Mouse (Mus musculus) stomach, postnatal 0 days (tissue): ENCODE results near the gene Ctnna3. TPM values are rescaled to one million over a fixed set of nuclear protein-coding genes. Genes with fewer than 3 reads are reported as not detected.

ENCODE experiments used
- ATAC-seq: fragments of 200-750 bp; cut with Nextera tagmentation; 2 replicates; pipeline ENCODE4 v1.8.0; 2017; ENCODE audit not compliant: low FRiP score, low TSS enrichment
- DNase-seq: peaks from one replicate; pipeline ENCODE4 v3.0.0-alpha.2; 2016; ENCODE audit warnings: low spot score
- H3K27ac ChIP-seq: fragments of 300-500 bp; sonication (generic); replicated peaks from 2 replicates; pipeline ENCODE4 v1.5.1; 2014; ENCODE audit warnings: mild to moderate bottlenecking, control low read depth
- H3K27me3 ChIP-seq: fragments of 300-500 bp; sonication (generic); 2 replicates; pipeline ENCODE4 v1.6.1; 2014; ENCODE audit warnings: low read length; ENCODE audit not compliant: control insufficient read depth, insufficient read depth
- H3K36me3 ChIP-seq: fragments of 300-500 bp; sonication (generic); 2 replicates; pipeline ENCODE4 v1.6.1; 2014; ENCODE audit warnings: low read length, mixed read lengths; ENCODE audit not compliant: control insufficient read depth, insufficient read depth
- H3K4me1 ChIP-seq: fragments of 300-500 bp; sonication (generic); replicated peaks from 2 replicates; pipeline ENCODE4 v1.6.1; 2014; ENCODE audit warnings: antibody characterized with exemption; ENCODE audit not compliant: control insufficient read depth, insufficient read depth
- H3K4me2 ChIP-seq: fragments of 300-500 bp; sonication (generic); replicated peaks from 2 replicates; pipeline ENCODE4 v1.6.1; 2014; ENCODE audit warnings: low read depth, mild to moderate bottlenecking, control low read depth, moderate library complexity
- H3K4me3 ChIP-seq: fragments of 300-500 bp; sonication (generic); 2 replicates; pipeline ENCODE4 v1.5.1; 2014; ENCODE audit warnings: low read depth, low read length, control low read depth
- H3K9ac ChIP-seq: fragments of 300-500 bp; sonication (generic); 2 replicates; pipeline ENCODE4 v1.6.1; 2014; ENCODE audit warnings: mild to moderate bottlenecking, low read length, control low read depth, mixed read lengths
- H3K9me3 ChIP-seq: fragments of 300-500 bp; sonication (generic); 2 replicates; pipeline ENCODE4 v1.6.1; 2016; ENCODE audit warnings: low read length; ENCODE audit not compliant: control insufficient read depth
- CTCF ChIP-seq: IDR thresholded peaks from 2 replicates; pipeline ENCODE4 v1.5.1; 2016; ENCODE audit warnings: antibody characterized with exemption, low read depth, mild to moderate bottlenecking, moderate library complexity
- EP300 ChIP-seq: optimal IDR thresholded peaks from 2 replicates; pipeline ENCODE3; 2016; ENCODE audit warnings: antibody characterized with exemption
- WGBS: fragments of 180-500 bp; shearing (Covaris S2); extraction: QIAGEN DNeasy Blood & Tissue Kit; methylation state at CpG from one replicate; pipeline ENCODE4 v1.1.7; 2014; 5-methylcytosine and 5-hydroxymethylcytosine counted together
- polyA plus RNA-seq: library from polyadenylated mRNA; unstranded; fragments of >200 nt; fragmentation: Nextera tagmentation; extraction: Ambion mirVana; gene quantifications from 2 replicates; pipeline ENCODE4 v1.2.1, GENCODE M21; 2015

Ctnna3 gene
- polyA plus RNA-seq, 1 experiment from 2014 or later: 0.27 TPM

- Histone ChIP-seq H3K36me3 (no peaks in the 10 kb centered on the region), H3K27ac (no peak overlapping the region), H3K9me3 (no peaks in the 10 kb centered on the region), H3K4me3 (no peak overlapping the region), H3K4me1 (no peaks in the 10 kb centered on the region), H3K27me3 (no peaks in the 10 kb centered on the region), H3K9ac (no peak overlapping the region), H3K4me2 (no peak overlapping the region)
- ATAC-seq (no peak), DNase-seq (peak; percentile 13)
- 28% methylated on average over 5 of the region's 5 CpGs for WGBS
- TF ChIP-seq CTCF (peak; percentile 75), EP300 (no peak)
These were observed 1320.9 kb downstream of the Ctnna3 start for GRCm38 (mm10) chr10:64750791-64751190.

- Histone ChIP-seq H3K4me3 (no peak overlapping the region), H3K36me3 (no peaks in the 10 kb centered on the region), H3K27ac (no peak overlapping the region), H3K9me3 (no peaks in the 10 kb centered on the region), H3K27me3 (no peaks in the 10 kb centered on the region), H3K4me1 (no peaks in the 10 kb centered on the region), H3K4me2 (no peak overlapping the region), H3K9ac (no peak overlapping the region)
- DNase-seq (no peak), ATAC-seq (no peak)
- TF ChIP-seq CTCF: no peak
- TF ChIP-seq EP300: no peak
- WGBS: 81% methylated on average over 1 of the region's 1 CpGs
These were observed 1406.4 kb downstream of the Ctnna3 start for GRCm38 (mm10) chr10:64836315-64836714.

DNA sequence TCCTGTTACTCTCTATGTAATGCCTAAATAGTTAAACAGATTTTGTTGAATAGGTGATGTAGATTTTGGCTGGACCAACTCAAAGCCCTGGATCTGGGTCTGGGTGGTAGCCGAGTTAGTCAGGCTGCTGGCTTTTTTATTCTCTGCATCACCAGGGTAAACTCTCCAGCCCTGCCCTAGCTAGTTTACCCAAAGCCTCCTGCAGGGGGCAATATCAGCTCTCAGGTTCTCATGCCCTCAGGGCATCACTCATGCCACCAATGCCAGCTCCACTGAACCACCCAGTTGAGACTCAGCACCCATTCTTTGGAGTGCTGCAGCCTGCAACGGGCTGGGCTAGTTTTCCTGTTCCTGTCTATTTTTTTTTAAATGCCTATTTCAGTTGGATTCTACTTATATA lies 1431.5 kb downstream of the Ctnna3 start:
- H3K9me3 ChIP-seq: no peaks in the 10 kb centered on the region
- WGBS: 85% methylated on average over 2 of the region's 2 CpGs
- H3K27ac ChIP-seq: no peak overlapping the region
- ATAC-seq (no peak), DNase-seq (no peak)
- no peak overlapping the region for H3K4me2 ChIP-seq
- no peak for TF ChIP-seq EP300
- TF ChIP-seq CTCF: no peak
- H3K9ac ChIP-seq: no peak overlapping the region
- H3K27me3 ChIP-seq: no peaks in the 10 kb centered on the region
- H3K4me1 ChIP-seq: no peaks in the 10 kb centered on the region
- H3K4me3 ChIP-seq: no peak overlapping the region
- H3K36me3 ChIP-seq: no peaks in the 10 kb centered on the region

GRCm38 (mm10) chr10:64870888-64871287 lies 1441.0 kb downstream of the Ctnna3 start:
- no peak overlapping the region for H3K4me2 ChIP-seq
- WGBS: 50% methylated on average over 3 of the region's 3 CpGs
- no peaks in the 10 kb centered on the region for H3K9me3 ChIP-seq
- H3K27ac ChIP-seq: no peak overlapping the region
- TF ChIP-seq EP300 (no peak), CTCF (no peak)
- H3K27me3 ChIP-seq: no peaks in the 10 kb centered on the region
- H3K9ac ChIP-seq: no peak overlapping the region
- H3K36me3 ChIP-seq: no peaks in the 10 kb centered on the region
- no peak overlapping the region for H3K4me3 ChIP-seq
- ATAC-seq (no peak), DNase-seq (no peak)
- no peaks in the 10 kb centered on the region for H3K4me1 ChIP-seq

GRCm38 (mm10) chr10:64876506-64876905 lies 1446.6 kb downstream of the Ctnna3 start:
- Histone ChIP-seq H3K9me3 (no peaks in the 10 kb centered on the region), H3K9ac (no peak overlapping the region), H3K4me1 (no peaks in the 10 kb centered on the region), H3K4me3 (no peak overlapping the region), H3K27me3 (no peaks in the 10 kb centered on the region), H3K27ac (no peak overlapping the region), H3K4me2 (no peak overlapping the region), H3K36me3 (no peaks in the 10 kb centered on the region)
- 42% methylated on average over 2 of the region's 2 CpGs for WGBS
- DNase-seq (no peak), ATAC-seq (no peak)
- TF ChIP-seq EP300 (no peak), CTCF (no peak)

DNA sequence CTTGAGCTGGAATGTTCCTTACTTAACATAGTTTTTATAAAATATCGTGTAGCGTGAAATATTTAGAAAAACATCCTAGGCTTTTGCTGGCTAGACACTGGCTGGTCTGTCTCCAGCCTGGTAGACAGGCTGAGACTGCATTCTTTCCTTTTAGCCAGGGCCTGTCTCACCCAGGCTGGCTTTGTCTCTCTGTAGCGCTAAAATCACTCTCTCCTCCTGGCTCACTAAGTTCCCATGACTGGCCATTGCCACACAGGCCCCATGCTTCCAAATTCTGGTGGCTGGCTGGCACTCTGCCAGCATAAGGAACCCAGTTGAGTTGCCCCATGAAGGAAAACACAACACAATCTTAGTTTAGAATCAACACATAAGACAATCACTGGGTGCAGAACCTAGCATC lies 1450.0 kb downstream of the Ctnna3 start:
- TF ChIP-seq CTCF (no peak), EP300 (no peak)
- H3K4me3 ChIP-seq: no peak overlapping the region
- ATAC-seq (no peak), DNase-seq (no peak)
- no peak overlapping the region for H3K27ac ChIP-seq
- no peaks in the 10 kb centered on the region for H3K27me3 ChIP-seq
- no peaks in the 10 kb centered on the region for H3K36me3 ChIP-seq
- WGBS: 74% methylated on average over 3 of the region's 3 CpGs
- H3K4me2 ChIP-seq: no peak overlapping the region
- H3K9me3 ChIP-seq: no peaks in the 10 kb centered on the region
- H3K9ac ChIP-seq: no peak overlapping the region
- H3K4me1 ChIP-seq: no peaks in the 10 kb centered on the region
